Mouse (Mus musculus) adrenal gland, adult 8-10 months (tissue): ENCODE results near the gene Dok3. TPM values are rescaled to one million over a fixed set of nuclear protein-coding genes. Genes with fewer than 3 reads are reported as not detected.

Source experiments
- DNase-seq: peaks from one replicate; pipeline ENCODE4 v3.0.0; 2022
- microRNA-seq, 2 experiments: library from miRNA; unstranded; fragments of <30 nt; microRNA quantifications; one replicate each; pipeline ENCODE4 v1.2.0; 2022
- total RNA-seq, 4 experiments: library from RNA; stranded (reverse); gene quantifications; 2 replicates each; pipeline ENCODE4 v1.2.4; 2022

Dok3 gene
- total RNA-seq, 4 experiments from 2014 or later, result 4.0 to 7.2 (median 4.7) TPM

DNA sequence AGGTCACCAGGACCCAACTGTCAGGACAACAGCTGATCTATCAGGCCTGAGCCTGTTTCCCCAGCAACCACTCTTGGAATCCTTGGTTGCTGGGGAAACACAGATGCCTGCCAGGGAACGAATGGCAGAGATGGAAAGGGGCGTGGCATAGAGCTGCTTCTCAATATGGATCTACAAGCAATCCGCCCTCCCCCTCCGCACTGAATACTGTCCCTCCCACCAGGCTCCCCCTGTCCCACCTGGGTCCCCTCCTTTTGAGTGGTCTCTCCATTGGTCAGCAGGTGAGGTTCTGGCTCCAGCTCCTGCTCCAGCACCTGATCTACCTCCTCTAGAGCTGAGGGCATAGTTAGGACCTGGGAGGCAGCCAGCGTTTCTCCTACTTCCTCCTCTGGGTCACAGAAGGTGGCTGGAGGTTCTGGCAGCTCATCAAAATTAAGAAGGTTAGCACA, 54.5 kb downstream of the Dok3 start:
- DNase-seq, result no peak

DNA sequence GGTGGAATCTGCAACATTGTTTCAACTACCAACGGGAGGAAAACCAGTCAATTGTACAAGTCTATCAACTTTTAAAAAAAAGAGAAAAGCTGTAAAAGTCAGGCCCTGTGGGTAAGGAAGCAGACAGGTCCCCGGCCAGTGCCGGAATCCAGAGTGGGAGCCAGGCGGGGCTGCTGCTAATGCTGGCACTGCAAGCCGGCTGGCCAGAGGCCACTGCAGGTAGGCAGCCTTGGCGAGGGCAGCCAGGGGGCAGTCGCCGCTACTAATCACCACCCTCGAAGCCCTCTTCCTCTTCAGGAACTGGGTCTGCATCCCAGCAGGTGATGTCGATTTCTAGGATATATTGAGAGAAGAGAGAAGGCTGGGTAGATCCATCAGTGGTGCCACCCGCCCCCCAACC, 55.1 kb downstream of the Dok3 start:
- no peak for DNase-seq

Small RNA genes lying within 50 kb of the gene (microRNA-seq; reads per million reads assigned to microRNA genes)
- 0.67 to 1.2 reads per million in 2 experiments for gene Mir6944
- 0.88 to 1.0 reads per million in 2 experiments for gene Mir6945

Other genes starting within 250 kb of the Dok3 start
- 100 to 1,000 TPM; 146 to 172 (median 162) TPM for gene Prelid1, start 208.8 kb downstream of the Dok3 start, total RNA-seq
- 100 to 1,000 TPM in 1 of 4 experiments, 10 to 100 TPM in 3; 62.0 to 102 (median 88.6) TPM for gene Rab24, start 207.3 kb downstream of the Dok3 start, total RNA-seq
- 1 to 10 TPM in 2 of 4 experiments, under 1 TPM in 2; 0.30 to 1.9 (median 1.1) TPM for gene Mxd3, start 199.5 kb downstream of the Dok3 start, total RNA-seq
- gene Lman2, start 166.5 kb downstream of the Dok3 start, total RNA-seq, result 100 to 1,000 TPM; 112 to 127 (median 118) TPM
- 1 to 10 TPM in 1 of 4 experiments, under 1 TPM in 3; 0.45 to 1.8 (median 0.88) TPM for gene Rgs14, start 159.6 kb downstream of the Dok3 start, total RNA-seq
- not detected for gene Slc34a1, start 131.1 kb downstream of the Dok3 start, total RNA-seq
- gene Pfn3, start 114.1 kb downstream of the Dok3 start, total RNA-seq, result not detected
- gene F12, start 102.5 kb downstream of the Dok3 start, total RNA-seq, result under 1 TPM in 3 of 4 experiments, not detected in 1; 0.17 to 0.71 (median 0.43) TPM
- 10 to 100 TPM; 36.0 to 55.3 (median 48.6) TPM for gene Grk6, start 84.2 kb downstream of the Dok3 start, total RNA-seq
- 1 to 10 TPM; 2.3 to 4.3 (median 3.7) TPM for gene Prr7, start 65.0 kb downstream of the Dok3 start, total RNA-seq
- gene Dbn1, start 41.2 kb downstream of the Dok3 start, total RNA-seq, result 10 to 100 TPM; 13.6 to 33.8 (median 24.0) TPM
- 10 to 100 TPM; 10.9 to 23.8 (median 18.3) TPM for gene Pdlim7, start 15.6 kb downstream of the Dok3 start, total RNA-seq
- 10 to 100 TPM; 47.0 to 58.7 (median 52.7) TPM for gene Ddx41, start 7.4 kb upstream of the Dok3 start, total RNA-seq
- gene Fam193b, start 41.8 kb upstream of the Dok3 start, total RNA-seq, result 100 to 1,000 TPM in 1 of 4 experiments, 10 to 100 TPM in 3; 47.1 to 102 (median 72.8) TPM
- 100 to 1,000 TPM; 177 to 220 (median 189) TPM for gene Tmed9, start 44.4 kb upstream of the Dok3 start, total RNA-seq
- 10 to 100 TPM; 14.9 to 18.5 (median 16.5) TPM for gene B4galt7, start 70.6 kb upstream of the Dok3 start, total RNA-seq
- gene Caml, start 93.7 kb upstream of the Dok3 start, total RNA-seq, result 10 to 100 TPM; 30.2 to 44.0 (median 35.5) TPM
- 10 to 100 TPM; 29.1 to 58.6 (median 48.5) TPM for gene Ddx46, start 105.7 kb upstream of the Dok3 start, total RNA-seq
- 10 to 100 TPM; 60.0 to 63.6 (median 61.4) TPM for gene B230219D22Rik, start 163.8 kb upstream of the Dok3 start, total RNA-seq
- gene Txndc15, start 185.4 kb upstream of the Dok3 start, total RNA-seq, result 10 to 100 TPM; 77.7 to 92.8 (median 82.7) TPM
- 10 to 100 TPM; 69.2 to 80.6 (median 74.7) TPM for gene Pcbd2, start 198.1 kb upstream of the Dok3 start, total RNA-seq